Mouse (Mus musculus): Measurements from ENCODE around the gene Gng4. TPM values are rescaled to one million over a fixed set of nuclear protein-coding genes. Genes with fewer than 3 reads are reported as not detected.

The Gng4 gene
- total and polyA plus RNA-seq, 3 experiments = not detected

DNA sequence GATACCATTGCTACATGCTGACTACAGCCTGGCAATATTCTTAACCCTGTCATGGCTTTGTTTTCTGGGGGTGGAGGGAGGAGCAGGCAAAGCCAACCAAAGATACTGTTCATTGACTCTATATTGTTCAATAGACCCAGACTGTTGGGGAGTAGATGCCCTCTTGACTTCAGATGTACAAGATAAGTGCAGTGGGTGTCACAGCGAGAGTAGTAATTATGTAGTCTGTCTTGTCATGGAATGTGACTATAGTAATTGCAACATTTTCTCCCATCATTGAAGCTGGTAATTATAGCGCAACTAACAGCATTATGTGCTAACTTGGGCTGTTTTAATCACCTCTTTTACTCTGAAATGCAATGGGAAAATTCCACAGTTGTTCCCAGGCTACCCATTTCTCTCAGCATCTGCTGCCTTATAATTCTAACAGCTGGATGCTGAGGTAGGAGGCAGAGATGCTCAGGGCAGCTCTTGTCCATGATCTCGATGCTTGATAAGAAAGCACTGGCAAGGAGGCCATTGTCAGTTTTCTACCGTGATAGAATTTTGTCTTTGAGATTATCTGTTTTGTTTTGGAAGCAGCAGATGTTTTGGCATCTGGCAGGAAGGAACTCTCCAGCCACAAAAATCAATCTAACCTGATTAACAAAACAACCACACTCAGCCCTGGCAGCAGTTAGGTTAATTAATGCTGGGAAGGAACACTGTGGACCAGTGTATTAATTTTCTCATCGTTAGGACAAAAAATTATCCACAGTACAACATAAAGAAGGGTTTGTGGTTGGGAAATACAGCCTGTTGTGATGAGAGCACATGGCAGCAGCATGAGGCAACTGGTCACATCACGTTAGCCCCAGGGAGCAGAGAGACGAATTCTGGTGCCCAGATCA, 36.6 kb downstream of the Gng4 start:
- no peaks in the 10 kb centered on the region for H3K36me3 ChIP-seq (ENCODE audit: control insufficient read depth in 1 of 2, insufficient read depth in 2 of 2, low read length in 2 of 2)
- no peaks in the 10 kb centered on the region for H3K79me2 ChIP-seq (ENCODE audit: control insufficient read depth, insufficient read depth, low read length, poor library complexity)
- H3K27me3 ChIP-seq (ENCODE audit: control insufficient read depth in 1 of 2, insufficient read depth in 2 of 2, low read length in 2 of 2) = no peaks in the 10 kb centered on the region; a peak in 1 of 4 replicates
- no peak overlapping the region for H3K9ac ChIP-seq (ENCODE audit: control insufficient read depth, low read depth, low read length, poor library complexity, severe bottlenecking)
- no peak overlapping the region for H3K27ac ChIP-seq (ENCODE audit: control insufficient read depth, low read depth, low read length)
- no peak for TF ChIP-seq MYC (IDR thresholded peaks at IDR 0.05; ENCODE audit: low read depth, low read length)
- no peak for TF ChIP-seq ZMIZ1 (IDR thresholded peaks at IDR 0.05; ENCODE audit: low read depth, low read length)
- TF ChIP-seq JUND (IDR thresholded peaks at IDR 0.05; ENCODE audit: low read depth, low read length) = no peak
- TF ChIP-seq POLR2A (IDR thresholded peaks at IDR 0.05; ENCODE audit: control insufficient read depth in 1 of 2, insufficient read depth in 1 of 2, low read depth in 1 of 2, low read length in 2 of 2, poor library complexity in 1 of 2) = no peak
- no peak for DNase-seq (ENCODE audit: low read depth, low spot score)
- H3K4me3 ChIP-seq (ENCODE audit: control insufficient read depth in 1 of 2, insufficient read depth in 1 of 2, low read depth in 2 of 2, low read length in 2 of 2) = no peak overlapping the region
- H3K9me3 ChIP-seq (replicated peaks; ENCODE audit: insufficient read depth, low read length) = no peaks in the 10 kb centered on the region
- no peaks in the 10 kb centered on the region for H3K4me1 ChIP-seq (ENCODE audit: control insufficient read depth in 1 of 2, insufficient read depth in 2 of 2, low read length in 2 of 2)

- H3K9ac ChIP-seq (ENCODE audit: control insufficient read depth, low read depth, low read length, poor library complexity, severe bottlenecking) = no peak overlapping the region
- TF ChIP-seq ZKSCAN1 (IDR thresholded peaks at IDR 0.05; ENCODE audit: low read depth, low read length) (no peak), MYC (IDR thresholded peaks at IDR 0.05; ENCODE audit: low read depth, low read length) (no peak), TBP (IDR thresholded peaks at IDR 0.05; ENCODE audit: low read depth, low read length) (no peak), UBTF (IDR thresholded peaks at IDR 0.05; ENCODE audit: borderline replicate concordance, insufficient read depth, low read depth, low read length) (no peak), RCOR1 (IDR thresholded peaks at IDR 0.05; ENCODE audit: low read depth, low read length) (no peak)
- no peaks in the 10 kb centered on the region for H3K9me3 ChIP-seq (replicated peaks; ENCODE audit: insufficient read depth, low read length)
- no peaks in the 10 kb centered on the region for H3K36me3 ChIP-seq (ENCODE audit: control insufficient read depth in 1 of 2, insufficient read depth in 2 of 2, low read length in 2 of 2)
- no peaks in the 10 kb centered on the region for H3K27me3 ChIP-seq (ENCODE audit: control insufficient read depth in 1 of 2, insufficient read depth in 2 of 2, low read length in 2 of 2)
- H3K79me2 ChIP-seq (ENCODE audit: control insufficient read depth, insufficient read depth, low read length, poor library complexity) = no peaks in the 10 kb centered on the region
- H3K4me1 ChIP-seq (ENCODE audit: control insufficient read depth in 1 of 2, insufficient read depth in 2 of 2, low read length in 2 of 2) = no peaks in the 10 kb centered on the region
- no peak overlapping the region for H3K4me3 ChIP-seq (ENCODE audit: control insufficient read depth in 1 of 2, insufficient read depth in 1 of 2, low read depth in 2 of 2, low read length in 2 of 2)
- no peak overlapping the region for H3K27ac ChIP-seq (ENCODE audit: control insufficient read depth, low read depth, low read length)
- DNase-seq (ENCODE audit: low read depth, low spot score) = no peak
Measured at GRCm38 (mm10) chr13:13824946-13825345, 41.1 kb downstream of the Gng4 start.

GRCm38 (mm10) chr13:13826533-13826932, 42.7 kb downstream of the Gng4 start:
- H3K4me3 ChIP-seq (ENCODE audit: control insufficient read depth in 1 of 2, insufficient read depth in 1 of 2, low read depth in 2 of 2, low read length in 2 of 2) = no peak overlapping the region
- TF ChIP-seq ZMIZ1 (IDR thresholded peaks at IDR 0.05; ENCODE audit: low read depth, low read length) (no peak), JUND (IDR thresholded peaks at IDR 0.05; ENCODE audit: low read depth, low read length) (no peak), ZNF384 (IDR thresholded peaks at IDR 0.05; ENCODE audit: low read depth, low read length) (no peak), POLR2A (IDR thresholded peaks at IDR 0.05; ENCODE audit: control insufficient read depth in 1 of 2, insufficient read depth in 1 of 2, low read depth in 1 of 2, low read length in 2 of 2, poor library complexity in 1 of 2) (no peak), TAL1 (IDR thresholded peaks at IDR 0.05; ENCODE audit: low read length) (no peak)
- no peaks in the 10 kb centered on the region for H3K27me3 ChIP-seq (ENCODE audit: control insufficient read depth in 1 of 2, insufficient read depth in 2 of 2, low read length in 2 of 2)
- no peaks in the 10 kb centered on the region for H3K36me3 ChIP-seq (ENCODE audit: control insufficient read depth in 1 of 2, insufficient read depth in 2 of 2, low read length in 2 of 2)
- no peaks in the 10 kb centered on the region for H3K79me2 ChIP-seq (ENCODE audit: control insufficient read depth, insufficient read depth, low read length, poor library complexity)
- H3K9me3 ChIP-seq (replicated peaks; ENCODE audit: insufficient read depth, low read length) = no peaks in the 10 kb centered on the region
- no peaks in the 10 kb centered on the region for H3K4me1 ChIP-seq (ENCODE audit: control insufficient read depth in 1 of 2, insufficient read depth in 2 of 2, low read length in 2 of 2)
- no peak for DNase-seq (ENCODE audit: low read depth, low spot score)
- no peak overlapping the region for H3K27ac ChIP-seq (ENCODE audit: control insufficient read depth, low read depth, low read length)
- H3K9ac ChIP-seq (ENCODE audit: control insufficient read depth, low read depth, low read length, poor library complexity, severe bottlenecking) = no peak overlapping the region

Measured in MEL (cell line).